Mouse (Mus musculus) adrenal gland, postnatal 25 days (tissue): Measurements from ENCODE around the gene Rdh7. TPM values are rescaled to one million over a fixed set of nuclear protein-coding genes. Genes with fewer than 3 reads are reported as not detected.
A peak's percentile ranks its signal among the peaks of the same experiment; 100 is the strongest.
"Not testable (repeated sequence)": the region's sequence is repeated elsewhere in the genome, so short reads cannot be mapped to it uniquely, and the experiment has no call there.

Experiments
- DNase-seq: peaks from one replicate; pipeline ENCODE4 v3.0.0; 2021; ENCODE audit warnings: mixed read lengths
- total RNA-seq: library from RNA; stranded (reverse); gene quantifications from 2 replicates; pipeline ENCODE4 v1.2.3, GENCODE M21; 2021

Rdh7 gene
- total RNA-seq, 1 experiment from 2014 or later, result not detected

- DNase-seq, result not testable (repeated sequence)
These were observed 4.8 kb upstream of the Rdh7 start for GRCm38 (mm10) chr10:127893163-127894022.

DNA sequence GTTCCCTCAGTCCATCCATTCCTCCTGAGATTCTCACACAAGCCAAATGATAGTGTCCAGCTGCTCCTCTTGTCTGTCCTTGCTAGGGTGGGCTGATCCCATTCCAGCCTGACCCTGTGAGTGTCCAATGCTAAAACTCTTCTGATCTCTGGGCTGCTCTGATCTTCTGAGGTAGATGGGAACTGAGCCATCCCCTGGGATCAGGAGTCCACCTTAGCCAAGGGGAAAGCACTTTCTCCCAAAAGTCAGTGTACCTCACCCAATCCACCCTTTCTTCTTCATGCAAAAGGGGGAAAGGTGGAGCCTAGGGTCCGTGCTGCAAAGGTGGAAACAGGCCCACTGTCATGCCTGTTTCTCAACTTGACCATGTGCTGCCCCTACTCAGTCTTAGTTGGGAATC lies 2.9 kb upstream of the Rdh7 start:
- no peak for DNase-seq

GRCm38 (mm10) chr10:127886971-127887370 lies 1.6 kb downstream of the Rdh7 start:
- DNase-seq, result no peak

- DNase-seq, result no peak
These were observed 2.1 kb downstream of the Rdh7 start for GRCm38 (mm10) chr10:127886551-127886950.

GRCm38 (mm10) chr10:127881041-127881440 lies 7.6 kb downstream of the Rdh7 start:
- DNase-seq, result no peak

- no peak for DNase-seq
These were observed 9.4 kb downstream of the Rdh7 start for GRCm38 (mm10) chr10:127879155-127879688.

DNA sequence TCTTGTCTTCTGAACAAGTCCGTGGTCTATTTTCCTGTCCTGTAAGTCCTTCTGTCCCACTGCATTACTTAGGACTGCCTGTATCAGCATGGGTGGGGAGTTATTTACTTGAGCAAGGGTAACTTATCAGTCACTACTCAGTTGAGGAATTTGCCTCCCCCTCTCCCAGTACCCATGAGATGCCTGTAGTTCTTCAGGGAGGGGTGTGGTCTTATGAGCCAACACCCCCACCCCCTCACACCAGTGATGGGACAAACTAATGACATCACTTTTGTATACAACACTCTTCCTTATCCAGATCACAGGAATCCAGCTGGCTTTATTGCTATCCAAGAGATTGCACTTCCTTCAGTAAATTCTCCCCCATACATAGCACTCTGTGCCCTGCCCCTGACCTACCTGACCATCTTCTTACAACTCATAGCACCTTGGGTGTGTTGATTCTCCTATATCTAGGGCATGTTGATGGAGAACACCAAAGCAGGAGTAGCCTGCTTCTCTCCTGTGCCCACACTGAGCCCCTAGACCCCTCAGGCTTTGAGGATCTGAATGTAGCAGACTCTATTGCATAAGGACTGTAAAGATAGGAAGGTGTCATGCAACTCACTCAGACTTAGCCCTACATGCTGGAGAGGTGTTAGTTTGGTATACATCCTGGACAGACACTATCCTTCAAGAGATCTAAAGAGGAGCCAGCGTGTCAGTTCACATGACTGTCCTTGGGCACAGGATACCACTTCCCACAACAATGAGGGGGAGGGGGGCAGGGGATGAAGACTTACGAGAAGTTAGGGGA lies 10.2 kb downstream of the Rdh7 start:
- DNase-seq, result no peak

DNA sequence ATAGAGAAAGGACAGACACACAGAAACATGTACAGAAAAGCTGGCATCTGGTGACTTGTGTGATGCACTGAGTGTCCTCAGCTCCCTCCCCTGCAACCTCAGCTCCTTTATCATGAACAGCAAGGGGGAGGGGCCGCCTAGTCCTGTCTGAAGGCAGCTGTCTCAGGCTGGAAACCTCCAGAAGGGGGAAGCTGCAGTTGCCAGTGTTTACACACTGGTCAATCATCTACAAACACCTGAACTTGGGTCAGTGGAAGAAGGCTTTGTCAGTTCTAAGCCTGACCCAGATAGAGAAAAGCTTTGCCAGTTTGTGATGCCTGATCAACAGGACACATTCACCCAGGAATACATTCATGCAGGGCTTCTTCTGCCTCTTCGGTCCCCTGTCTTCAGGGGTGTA lies 10.9 kb downstream of the Rdh7 start:
- no peak for DNase-seq

DNA sequence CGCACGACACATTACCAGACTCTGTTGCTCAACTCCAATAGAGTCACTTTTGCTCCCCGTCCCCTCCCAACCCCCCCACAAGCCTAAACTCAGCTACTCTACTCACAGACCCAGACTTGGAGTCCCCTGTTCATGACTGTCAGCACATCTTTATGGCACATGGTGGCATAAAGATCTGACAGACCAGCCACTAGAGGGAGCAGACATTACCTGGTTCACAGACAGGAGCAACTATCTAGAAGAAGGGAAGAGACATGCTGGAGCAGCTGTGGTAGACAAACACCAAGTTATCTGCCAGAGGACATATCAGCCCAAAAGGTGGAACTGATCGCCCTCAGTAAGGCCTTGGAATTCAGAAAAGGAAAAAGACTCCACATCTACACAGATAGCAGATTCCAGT lies 16.1 kb downstream of the Rdh7 start:
- no peak for DNase-seq

DNA sequence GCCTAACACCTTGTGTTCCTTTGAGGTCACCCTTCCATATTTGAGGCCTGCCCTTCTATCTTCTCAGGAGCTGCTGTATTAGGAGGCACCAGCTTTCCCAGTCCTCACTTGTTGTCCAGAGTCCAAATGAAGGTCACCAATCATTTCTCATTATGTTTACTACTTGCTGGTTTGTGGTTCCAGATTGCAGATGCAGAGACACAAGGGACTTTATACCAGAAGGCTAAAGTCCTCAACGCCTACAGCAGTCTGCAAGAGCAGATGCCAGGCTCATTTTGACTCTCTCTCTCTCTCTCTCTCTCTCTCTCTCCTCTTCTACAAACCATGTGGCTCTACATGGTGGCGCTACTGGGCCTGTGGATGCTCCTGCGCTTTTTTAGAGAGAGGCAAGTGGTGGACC lies 22.4 kb downstream of the Rdh7 start, which contains the start of gene Rdh16f2:
Rdh16f2 (plus strand) TSS at position 243 of the 400 bp plus-strand sequence.
- no peak for DNase-seq

GRCm38 (mm10) chr10:127864931-127865330 lies 23.7 kb downstream of the Rdh7 start:
- DNase-seq, result no peak

DNA sequence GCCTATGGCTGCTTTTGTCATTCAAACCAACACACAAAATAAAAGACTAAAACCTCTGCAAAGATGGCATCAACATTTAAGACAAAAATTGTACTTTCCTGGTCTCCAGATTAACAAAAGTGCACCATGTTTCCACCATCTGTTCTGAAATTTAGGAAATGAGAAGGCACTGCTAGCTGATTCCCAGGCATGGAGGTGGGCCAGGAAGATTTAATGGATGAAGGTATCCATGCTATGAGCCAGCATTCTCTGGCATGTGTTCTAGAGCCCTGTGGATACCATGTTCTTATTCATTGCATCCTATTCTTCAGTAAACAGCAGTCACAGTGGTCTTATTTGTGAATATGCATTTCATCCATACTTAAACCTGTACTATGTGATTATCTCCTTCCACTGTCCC lies 32.2 kb downstream of the Rdh7 start:
- DNase-seq, result no peak

DNA sequence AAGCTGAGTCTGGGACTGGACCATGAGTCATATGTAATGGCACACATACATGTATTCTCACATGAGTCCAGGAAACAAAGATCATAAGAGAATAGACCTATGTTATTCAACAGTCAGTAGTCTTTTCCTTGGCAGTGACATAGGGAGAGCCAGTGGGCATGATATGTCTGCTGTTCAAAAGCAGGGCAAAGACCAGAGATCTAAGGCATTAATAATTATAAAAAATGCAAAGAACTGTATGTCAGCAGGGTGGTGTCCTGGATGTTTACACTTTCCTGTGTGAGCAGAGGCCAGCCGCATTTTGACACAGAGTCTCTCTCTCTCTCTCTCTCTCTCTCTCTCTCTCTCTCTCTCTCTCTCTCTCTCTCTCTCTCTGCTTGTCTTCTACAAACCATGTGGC lies 39.0 kb downstream of the Rdh7 start, which contains the start of gene Rdh19:
Rdh19 (plus strand) TSS at position 301 of the 400 bp plus-strand sequence.
- no peak for DNase-seq

DNA sequence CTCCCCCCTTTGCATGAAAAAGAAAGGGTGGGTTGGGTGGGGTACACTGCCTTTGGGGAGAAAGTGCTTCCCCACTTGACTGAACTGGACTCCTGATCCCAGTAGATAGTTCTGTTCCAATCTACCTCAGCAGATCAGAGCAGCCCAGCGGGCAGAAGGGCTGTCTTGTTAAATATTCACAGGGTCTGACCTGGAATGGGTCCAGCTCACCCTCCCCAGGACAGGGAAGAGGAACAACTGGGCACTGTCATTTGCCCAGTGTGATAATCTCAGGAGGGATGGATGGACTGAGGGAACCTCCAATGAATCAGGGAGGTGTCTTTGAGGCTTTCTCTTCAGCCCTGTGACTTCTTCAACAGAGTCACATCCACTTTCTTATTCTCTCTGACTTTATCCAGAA lies 40.5 kb downstream of the Rdh7 start:
- no peak for DNase-seq

- not testable (repeated sequence) for DNase-seq
These were observed 42.7 kb downstream of the Rdh7 start for GRCm38 (mm10) chr10:127845945-127846344.

- no peak for DNase-seq
These were observed 47.8 kb downstream of the Rdh7 start for GRCm38 (mm10) chr10:127840776-127841175.

DNA sequence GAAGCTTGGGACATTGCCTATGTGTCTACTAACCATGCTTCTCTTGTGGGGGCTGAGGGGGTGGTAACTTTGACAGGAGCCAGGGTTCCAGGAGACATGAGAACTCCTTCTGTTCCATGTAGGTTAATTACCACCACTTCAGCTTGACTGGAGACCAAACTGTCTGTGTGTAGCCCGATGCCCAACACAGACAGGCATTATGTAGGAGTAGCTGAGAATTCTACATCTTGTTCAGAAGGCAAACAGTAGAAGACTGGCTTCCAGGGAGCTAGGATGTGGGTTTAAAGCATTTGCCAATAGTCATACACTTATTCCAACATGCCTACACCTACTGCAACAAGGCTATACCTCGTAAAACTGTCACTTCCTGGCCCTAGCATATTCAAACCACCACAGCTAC lies 50.1 kb downstream of the Rdh7 start:
- DNase-seq, result no peak

DNA sequence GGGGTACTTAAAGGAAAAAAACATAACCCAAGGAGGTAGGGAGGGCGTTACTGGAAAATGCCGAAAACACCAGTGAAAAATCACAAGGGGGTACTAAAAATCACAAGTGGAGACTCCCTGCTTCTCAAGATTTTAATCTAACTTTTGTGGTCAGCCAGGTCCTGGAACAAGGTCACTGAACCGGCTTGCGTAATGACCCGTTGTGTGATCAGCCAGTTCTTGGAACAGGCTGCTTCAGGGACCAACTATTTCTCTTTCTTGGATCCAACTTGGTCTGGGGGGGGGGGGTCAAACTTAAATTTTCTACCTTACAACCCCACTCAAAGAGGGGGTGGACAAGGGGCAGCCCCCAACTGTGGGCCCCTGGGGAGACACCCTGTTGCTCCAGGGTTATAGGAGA lies 50.8 kb downstream of the Rdh7 start:
- DNase-seq, result peak; percentile 33

DNA sequence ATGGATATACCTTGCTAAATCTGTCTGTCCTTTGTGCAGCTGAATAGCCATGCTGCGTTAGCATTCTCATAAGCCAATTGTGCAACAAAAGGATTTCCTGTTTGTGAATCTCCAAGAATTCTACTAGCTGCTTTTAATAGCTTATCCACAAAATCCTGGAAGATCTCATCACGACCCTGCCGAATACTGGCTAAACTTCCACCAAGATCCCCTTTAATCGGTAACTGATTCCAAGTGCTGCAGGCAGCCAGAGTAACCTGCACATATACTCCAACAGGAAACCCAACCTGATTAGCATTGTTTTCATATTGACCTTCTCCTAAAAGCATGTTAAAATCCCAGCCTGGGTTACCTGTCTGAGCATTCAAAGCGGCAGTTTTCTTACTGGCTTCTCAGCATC lies 53.3 kb downstream of the Rdh7 start:
- DNase-seq, result no peak

GRCm38 (mm10) chr10:127834186-127834585 lies 54.4 kb downstream of the Rdh7 start:
- not testable (repeated sequence) for DNase-seq
